Mouse (Mus musculus): ENCODE measurements around the gene Zscan10.

DNA sequence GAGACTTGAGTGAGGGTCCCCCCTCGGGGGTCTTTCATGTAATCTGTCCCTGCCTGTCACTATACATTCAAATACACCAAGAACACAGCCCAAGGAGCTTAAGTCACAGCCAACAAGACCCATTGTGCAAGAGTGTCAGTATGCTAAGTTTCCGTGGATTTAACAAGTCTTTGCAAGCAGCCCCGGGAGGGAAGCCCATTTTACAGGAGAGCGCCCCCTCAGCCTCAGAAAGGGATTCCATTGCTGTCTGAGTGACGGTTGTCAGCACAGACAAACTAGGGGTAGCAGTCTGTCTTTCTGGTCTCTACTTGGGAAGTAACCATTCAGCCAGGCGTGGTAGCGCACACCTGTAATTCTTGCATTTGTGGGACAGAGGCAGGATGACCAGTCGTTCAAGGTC lies 26.5 kb upstream of the Zscan10 start:
- no peak for TF ChIP-seq CTCF (IDR thresholded peaks at IDR 0.05; ENCODE audit: low read depth)
- TF ChIP-seq EP300 (IDR thresholded peaks at IDR 0.05; ENCODE audit: low read depth), result no peak

Data from liver, embryonic 14.5 days (tissue).